Mouse (Mus musculus) MEL (cell line): ENCODE results near the gene Acer1. TPM values are rescaled to one million over a fixed set of nuclear protein-coding genes. Genes with fewer than 3 reads are reported as not detected.
A peak's percentile ranks its signal among the peaks of the same experiment; 100 is the strongest.

ENCODE experiments used
- DNase-seq: peaks from one replicate; pipeline ENCODE4 v3.0.0; 2011; ENCODE audit warnings: low read depth, low spot score
- H3K27ac ChIP-seq: 2 replicates; pipeline ENCODE4 v1.5.1; 2012; ENCODE audit warnings: low read depth, mild to moderate bottlenecking, control low read depth, low read length, moderate library complexity; ENCODE audit not compliant: control insufficient read depth
- H3K27me3 ChIP-seq, 2 experiments: fragments of 150-350 bp in 1 of 2; sonication (generic) in 1 of 2; 2 replicates each; pipeline ENCODE4 v1.6.1; 2012; ENCODE audit warnings: low read length in 2 of 2, mild to moderate bottlenecking in 2 of 2, improper control_type of control experiment in 1 of 2, moderate library complexity in 1 of 2; ENCODE audit not compliant: insufficient read depth in 2 of 2, control insufficient read depth in 1 of 2
- H3K36me3 ChIP-seq, 2 experiments: 2 replicates each; pipeline ENCODE4 v1.6.1; 2012 to 2014; ENCODE audit warnings: low read length in 2 of 2, improper control_type of control experiment in 1 of 2, inconsistent platforms in 1 of 2, mild to moderate bottlenecking in 1 of 2; ENCODE audit not compliant: insufficient read depth in 2 of 2, control insufficient read depth in 1 of 2
- H3K4me1 ChIP-seq, 2 experiments: fragments of 150-350 bp in 1 of 2; sonication (generic) in 1 of 2; 2 replicates each; pipeline ENCODE4 v1.6.1; 2012; ENCODE audit warnings: low read length in 2 of 2, improper control_type of control experiment in 1 of 2, mild to moderate bottlenecking in 1 of 2; ENCODE audit not compliant: insufficient read depth in 2 of 2, control insufficient read depth in 1 of 2
- H3K4me3 ChIP-seq, 2 experiments: fragments of 150-350 bp in 1 of 2; sonication (generic) in 1 of 2; 2 replicates each; pipeline ENCODE4 v1.5.1; 2012; ENCODE audit warnings: low read depth in 2 of 2, low read length in 2 of 2, mild to moderate bottlenecking in 2 of 2, moderate library complexity in 2 of 2, control low read depth in 1 of 2, improper control_type of control experiment in 1 of 2; ENCODE audit not compliant: control insufficient read depth in 1 of 2, insufficient read depth in 1 of 2
- H3K79me2 ChIP-seq: 2 replicates; pipeline ENCODE4 v1.6.1; 2012; ENCODE audit warnings: mild to moderate bottlenecking, low read length, moderate library complexity; ENCODE audit not compliant: control insufficient read depth, poor library complexity, insufficient read depth
- H3K9ac ChIP-seq: 2 replicates; pipeline ENCODE4 v1.6.1; 2012; ENCODE audit warnings: low read depth, mild to moderate bottlenecking, control low read depth, low read length, moderate library complexity; ENCODE audit not compliant: control insufficient read depth, poor library complexity, severe bottlenecking
- H3K9me3 ChIP-seq: fragments of 150-350 bp; sonication (generic); replicated peaks from 2 replicates; pipeline ENCODE4 v1.6.1; 2012; ENCODE audit warnings: mild to moderate bottlenecking, low read length, improper control_type of control experiment, moderate library complexity; ENCODE audit not compliant: insufficient read depth
- BHLHE40 ChIP-seq: IDR thresholded peaks from 2 replicates; pipeline ENCODE4 v1.6.1; 2012; ENCODE audit warnings: low read depth, mild to moderate bottlenecking, inconsistent platforms, low read length, improper control_type of control experiment, borderline replicate concordance
- CHD1 ChIP-seq: IDR thresholded peaks from 2 replicates; pipeline ENCODE4 v1.6.1; 2012; ENCODE audit warnings: low read depth, mild to moderate bottlenecking, inconsistent platforms, low read length, improper control_type of control experiment
- CTCF ChIP-seq, 3 experiments: IDR thresholded peaks in 2 of 3; conservative IDR thresholded peaks in 1 of 3; 2 replicates each; pipeline ENCODE4 v1.5.1; 2011 to 2012; ENCODE audit warnings: low read length in 3 of 3, low read depth in 2 of 3, mild to moderate bottlenecking in 2 of 3, improper control_type of control experiment in 1 of 3, inconsistent platforms in 1 of 3, mixed read lengths in 1 of 3, moderate library complexity in 1 of 3; ENCODE audit not compliant: control insufficient read depth in 1 of 3, insufficient read depth in 1 of 3, poor library complexity in 1 of 3, severe bottlenecking in 1 of 3
- ELF1 ChIP-seq: IDR thresholded peaks from 2 replicates; pipeline ENCODE4 v1.6.1; 2014; ENCODE audit warnings: low read depth, mild to moderate bottlenecking, inconsistent platforms, low read length, improper control_type of control experiment, moderate library complexity
- ETS1 ChIP-seq: IDR thresholded peaks from 2 replicates; pipeline ENCODE4 v1.6.1; 2012; ENCODE audit warnings: low read depth, mild to moderate bottlenecking, inconsistent platforms, low read length, improper control_type of control experiment, moderate library complexity
- GATA1 ChIP-seq: IDR thresholded peaks from 2 replicates; pipeline ENCODE4 v1.6.1; 2011; ENCODE audit warnings: low read depth, low read length, improper control_type of control experiment
- MAZ ChIP-seq: IDR thresholded peaks from 2 replicates; pipeline ENCODE4 v1.6.1; 2012; ENCODE audit warnings: low read depth, mild to moderate bottlenecking, inconsistent platforms, low read length, improper control_type of control experiment
- NRF1 ChIP-seq: IDR thresholded peaks from 2 replicates; pipeline ENCODE4 v1.6.1; 2014; ENCODE audit warnings: low read depth, mild to moderate bottlenecking, inconsistent platforms, low read length, improper control_type of control experiment, moderate library complexity; ENCODE audit not compliant: poor library complexity, insufficient read depth, severe bottlenecking
- POLR2A ChIP-seq, 2 experiments: IDR thresholded peaks; 2 replicates each; pipeline ENCODE4 v1.6.1; 2011 to 2012; ENCODE audit warnings: low read length in 2 of 2, mild to moderate bottlenecking in 2 of 2, control low read depth in 1 of 2, improper control_type of control experiment in 1 of 2, low read depth in 1 of 2, moderate library complexity in 1 of 2; ENCODE audit not compliant: control insufficient read depth in 1 of 2, insufficient read depth in 1 of 2, poor library complexity in 1 of 2
- POLR2AphosphoS5 ChIP-seq: IDR thresholded peaks from 2 replicates; pipeline ENCODE4 v1.6.1; 2012; ENCODE audit warnings: low read depth, borderline replicate concordance, mild to moderate bottlenecking, inconsistent platforms, low read length, moderate library complexity, mixed read lengths
- RCOR1 ChIP-seq: IDR thresholded peaks from 2 replicates; pipeline ENCODE4 v1.6.1; 2012; ENCODE audit warnings: low read depth, mild to moderate bottlenecking, inconsistent platforms, low read length, improper control_type of control experiment
- TBP ChIP-seq: IDR thresholded peaks from 2 replicates; pipeline ENCODE4 v1.8.0; 2011; ENCODE audit warnings: low read depth, low read length, improper control_type of control experiment
- TCF12 ChIP-seq: IDR thresholded peaks from 2 replicates; pipeline ENCODE4 v1.6.1; 2014; ENCODE audit warnings: low read depth, mild to moderate bottlenecking, inconsistent platforms, low read length, improper control_type of control experiment, moderate library complexity
- UBTF ChIP-seq: IDR thresholded peaks from 2 replicates; pipeline ENCODE4 v1.6.1; 2012; ENCODE audit warnings: low read depth, mild to moderate bottlenecking, inconsistent platforms, low read length, improper control_type of control experiment, moderate library complexity, borderline replicate concordance; ENCODE audit not compliant: insufficient read depth
- ZKSCAN1 ChIP-seq: IDR thresholded peaks from 2 replicates; pipeline ENCODE4 v1.6.1; 2012; ENCODE audit warnings: low read depth, mild to moderate bottlenecking, inconsistent platforms, low read length, improper control_type of control experiment, moderate library complexity
- ZNF384 ChIP-seq: IDR thresholded peaks from 2 replicates; pipeline ENCODE4 v1.6.1; 2012; ENCODE audit warnings: low read depth, mild to moderate bottlenecking, inconsistent platforms, low read length, improper control_type of control experiment
- polyA plus RNA-seq, 2 experiments: library from polyadenylated mRNA; stranded (reverse) in 1 of 2; unstranded in 1 of 2; fragments of >175 nt in 1 of 2; fragments of >200 nt in 1 of 2; gene quantifications; 2 replicates each; pipeline versions ENCODE4 v1.2.1 to v1.2.4; 2012; ENCODE audit warnings: low replicate concordance in 2 of 2, low read depth in 1 of 2; ENCODE audit not compliant: insufficient read length in 2 of 2, insufficient read depth in 1 of 2, missing spikeins in 1 of 2
- total RNA-seq: library from RNA; depleted of rRNA; stranded (reverse); fragments of 300-350 nt; gene quantifications from 2 replicates; pipeline ENCODE4 v1.2.3, GENCODE M21; 2012

The Acer1 gene
- total and polyA plus RNA-seq, 3 experiments: 0.03 TPM; not detected in 2

GRCm38 (mm10) chr17:56997029-56997667 lies 15.2 kb upstream of the Acer1 start, which contains the start of gene Alkbh7 (continued):
- TF ChIP-seq TBP (0 out of 2 replicates have a peak, but pooled peaks have one; percentile 10), NRF1 (peak; percentile 36; the same call in 1 of the 2 replicates), UBTF (no peak), POLR2A (IDR thresholded peaks at IDR 0.05; ENCODE audit: control insufficient read depth in 1 of 2, insufficient read depth in 1 of 2, low read depth in 1 of 2, low read length in 2 of 2, poor library complexity in 1 of 2) (peak; percentile 53 to 66; a peak in 3 of 4 replicates), BHLHE40 (peak; percentile 72; the same call in 1 of the 2 replicates)

GRCm38 (mm10) chr17:56996506-56996905 lies 14.6 kb upstream of the Acer1 start:
- no peaks in the 10 kb centered on the region for H3K9me3 ChIP-seq
- H3K9ac ChIP-seq: peak overlapping the region; percentile 30
- no peaks in the 10 kb centered on the region for H3K27me3 ChIP-seq
- H3K27ac ChIP-seq: peak overlapping the region; percentile 2; the same call in 1 of the 2 replicates
- peaks cover 5% of the 10 kb centered on the region for H3K79me2 ChIP-seq
- H3K4me3 ChIP-seq: no peak overlapping the region
- H3K36me3 ChIP-seq: peaks cover 2 to 3% of the 10 kb centered on the region in 2 experiments; a peak in 3 of 4 replicates
- peaks cover 0 to 11% of the 10 kb centered on the region in 2 experiments; a peak in 2 of 4 replicates for H3K4me1 ChIP-seq
- TF ChIP-seq ZNF384: no peak
- no peak for TF ChIP-seq TCF12
- TF ChIP-seq GATA1: no peak
- TF ChIP-seq RCOR1: no peak
- no peak for TF ChIP-seq ZKSCAN1
- no peak for TF ChIP-seq CTCF (IDR thresholded peaks at IDR 0.05 in 2 of 3, conservative IDR thresholded peaks at IDR 0.05 in 1 of 3; ENCODE audit: control insufficient read depth in 1 of 3, insufficient read depth in 1 of 3, low read depth in 2 of 3, low read length in 3 of 3, poor library complexity in 1 of 3, severe bottlenecking in 1 of 3)
- no peak for TF ChIP-seq CHD1
- no peak for TF ChIP-seq ELF1
- TF ChIP-seq UBTF: no peak
- no peak for TF ChIP-seq ETS1
- DNase-seq: no peak

GRCm38 (mm10) chr17:56995046-56995445 lies 13.1 kb upstream of the Acer1 start:
- TF ChIP-seq POLR2AphosphoS5 (no peak), MAZ (no peak), ZNF384 (0 out of 2 replicates have a peak, but pooled peaks have one; percentile 7)
- no peak overlapping the region for H3K27ac ChIP-seq
- no peak for DNase-seq
- H3K9me3 ChIP-seq: no peaks in the 10 kb centered on the region
- H3K9ac ChIP-seq: no peak overlapping the region
- H3K4me1 ChIP-seq: peaks cover 0 to 19% of the 10 kb centered on the region in 2 experiments; a peak in 2 of 4 replicates
- no peak overlapping the region for H3K4me3 ChIP-seq
- H3K36me3 ChIP-seq: peaks cover 2 to 8% of the 10 kb centered on the region in 2 experiments
- H3K79me2 ChIP-seq: peaks cover 17% of the 10 kb centered on the region
- no peaks in the 10 kb centered on the region for H3K27me3 ChIP-seq
